Mouse (Mus musculus) kidney, postnatal 0 days (tissue): Measurements from ENCODE around the gene Polr3b. TPM values are rescaled to one million over a fixed set of nuclear protein-coding genes. Genes with fewer than 3 reads are reported as not detected.

Source experiments
- ATAC-seq: fragments of 200-750 bp; cut with Nextera tagmentation; replicated peaks from 2 replicates; pipeline ENCODE4 v1.8.0; 2017; ENCODE audit warnings: low read depth, moderate number of reproducible peaks, moderate TSS enrichment, moderate library complexity; ENCODE audit not compliant: low FRiP score
- DNase-seq: peaks from one replicate; pipeline ENCODE4 v3.0.0-alpha.2; 2016; ENCODE audit warnings: low spot score
- H3K27ac ChIP-seq: fragments of 300-500 bp; sonication (generic); 2 replicates; pipeline ENCODE4 v1.5.1; 2014; ENCODE audit warnings: mild to moderate bottlenecking
- H3K27me3 ChIP-seq: fragments of 300-500 bp; sonication (generic); 2 replicates; pipeline ENCODE4 v1.6.1; 2014; ENCODE audit warnings: low read length, mixed read lengths; ENCODE audit not compliant: insufficient read depth
- H3K36me3 ChIP-seq: fragments of 300-500 bp; sonication (generic); 2 replicates; pipeline ENCODE4 v1.6.1; 2014; ENCODE audit warnings: low read length, mixed read lengths; ENCODE audit not compliant: insufficient read depth
- H3K4me1 ChIP-seq: fragments of 300-500 bp; sonication (generic); replicated peaks from 2 replicates; pipeline ENCODE4 v1.6.1; 2014; ENCODE audit warnings: antibody characterized with exemption, low read length, mixed read lengths; ENCODE audit not compliant: insufficient read depth
- H3K4me2 ChIP-seq: fragments of 300-500 bp; sonication (generic); 2 replicates; pipeline ENCODE4 v1.6.1; 2014; ENCODE audit warnings: mild to moderate bottlenecking, low read length, moderate library complexity, mixed read lengths
- H3K4me3 ChIP-seq: fragments of 300-500 bp; sonication (generic); replicated peaks from 2 replicates; pipeline ENCODE4 v1.5.1; 2014; ENCODE audit warnings: low read depth, low read length
- H3K9ac ChIP-seq: fragments of 300-500 bp; sonication (generic); 2 replicates; pipeline ENCODE4 v1.6.1; 2014; ENCODE audit warnings: low read depth, low read length
- H3K9me3 ChIP-seq: fragments of 300-500 bp; sonication (generic); replicated peaks from 2 replicates; pipeline ENCODE4 v1.6.1; 2016; ENCODE audit warnings: low read length, inconsistent platforms, mixed read lengths
- CTCF ChIP-seq: IDR thresholded peaks from 2 replicates; pipeline ENCODE4 v1.5.1; 2016; ENCODE audit warnings: antibody characterized with exemption, low read depth, mild to moderate bottlenecking, moderate library complexity
- WGBS: fragments of 180-500 bp; shearing (Covaris S2); extraction: QIAGEN DNeasy Blood & Tissue Kit; methylation state at CpG from one replicate; pipeline ENCODE4 v1.1.7; 2014; 5-methylcytosine and 5-hydroxymethylcytosine counted together
- polyA plus RNA-seq: library from polyadenylated mRNA; unstranded; fragments of >200 nt; fragmentation: Nextera tagmentation; extraction: Ambion mirVana; gene quantifications from 2 replicates; pipeline ENCODE4 v1.2.1, GENCODE M21; 2015

Polr3b gene
- polyA plus RNA-seq, 1 experiment from 2014 or later = 10.6 TPM

DNA sequence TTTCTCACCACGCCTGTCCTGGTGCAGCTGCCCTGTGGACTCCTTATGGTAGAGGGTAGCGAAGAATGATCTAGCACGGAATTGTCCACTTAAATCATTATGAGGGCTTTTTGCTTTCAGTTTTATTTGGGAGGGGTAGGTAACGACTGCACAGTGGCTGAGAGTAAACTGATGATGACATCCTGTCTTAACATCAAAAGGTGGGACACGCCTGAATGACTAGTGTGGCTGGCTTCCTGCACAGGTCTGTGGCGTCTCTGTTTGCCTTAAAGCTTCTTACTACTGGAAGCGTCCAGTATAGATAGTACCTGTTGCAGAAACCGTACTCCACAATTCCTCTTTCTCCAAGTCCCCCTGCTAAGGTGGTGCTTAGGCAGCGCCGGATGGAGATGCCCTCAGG lies 146.7 kb downstream of the Polr3b start:
- no peak overlapping the region for H3K9ac ChIP-seq
- 67% methylated on average over 10 of the region's 10 CpGs for WGBS
- H3K4me2 ChIP-seq = no peak overlapping the region
- H3K27ac ChIP-seq = no peak overlapping the region
- no peak for DNase-seq
- ATAC-seq = no peak
- H3K4me1 ChIP-seq = no peaks in the 10 kb centered on the region
- H3K27me3 ChIP-seq = no peaks in the 10 kb centered on the region
- H3K9me3 ChIP-seq = no peaks in the 10 kb centered on the region
- no peak for TF ChIP-seq CTCF
- H3K36me3 ChIP-seq = no peaks in the 10 kb centered on the region
- no peak overlapping the region for H3K4me3 ChIP-seq

DNA sequence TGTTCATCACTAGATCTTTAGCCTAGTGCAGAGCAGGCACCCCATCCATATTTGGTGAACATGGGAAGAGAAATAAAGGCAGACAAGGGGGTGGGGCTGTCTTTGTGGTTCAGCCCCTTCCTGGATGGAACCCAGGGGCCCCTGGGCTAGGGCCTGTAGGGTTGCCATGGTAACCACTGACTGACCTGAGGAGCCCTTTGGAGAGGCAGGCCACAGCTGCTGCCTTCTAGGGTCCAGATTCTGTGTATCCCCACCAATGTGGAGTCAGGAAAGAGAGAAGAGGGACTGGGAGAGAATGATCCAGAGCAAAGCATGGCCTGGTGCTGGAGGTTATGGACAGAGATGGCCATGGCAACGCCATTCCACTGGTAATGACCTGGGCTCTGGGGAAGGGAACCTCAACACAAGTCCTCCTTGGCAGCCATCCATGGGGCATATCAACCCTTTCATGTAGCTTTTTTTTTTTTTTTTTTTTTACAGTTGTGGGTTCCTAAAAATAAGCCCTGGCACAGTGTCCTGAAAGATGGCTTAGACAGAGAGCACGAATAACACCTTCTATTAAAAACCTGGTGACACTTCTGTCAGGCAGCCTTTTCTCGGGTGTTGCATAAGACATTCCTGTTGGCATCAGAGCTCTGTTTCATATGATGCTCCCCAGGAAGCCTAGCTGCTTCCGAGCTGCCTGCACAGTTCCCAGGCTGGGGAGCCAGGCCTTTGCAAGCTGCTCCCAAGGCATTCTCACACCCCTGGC lies 150.5 kb downstream of the Polr3b start:
- no peak overlapping the region for H3K27ac ChIP-seq
- peaks cover 3% of the 10 kb centered on the region; the same call in 1 of the 2 replicates for H3K4me1 ChIP-seq
- H3K9ac ChIP-seq = no peak overlapping the region
- TF ChIP-seq CTCF = no peak
- no peaks in the 10 kb centered on the region for H3K36me3 ChIP-seq
- H3K27me3 ChIP-seq = no peaks in the 10 kb centered on the region
- H3K4me2 ChIP-seq = no peak overlapping the region
- WGBS = 86% methylated on average over 4 of the region's 4 CpGs
- DNase-seq (no peak), ATAC-seq (no peak)
- no peak overlapping the region for H3K4me3 ChIP-seq
- H3K9me3 ChIP-seq = no peaks in the 10 kb centered on the region

DNA sequence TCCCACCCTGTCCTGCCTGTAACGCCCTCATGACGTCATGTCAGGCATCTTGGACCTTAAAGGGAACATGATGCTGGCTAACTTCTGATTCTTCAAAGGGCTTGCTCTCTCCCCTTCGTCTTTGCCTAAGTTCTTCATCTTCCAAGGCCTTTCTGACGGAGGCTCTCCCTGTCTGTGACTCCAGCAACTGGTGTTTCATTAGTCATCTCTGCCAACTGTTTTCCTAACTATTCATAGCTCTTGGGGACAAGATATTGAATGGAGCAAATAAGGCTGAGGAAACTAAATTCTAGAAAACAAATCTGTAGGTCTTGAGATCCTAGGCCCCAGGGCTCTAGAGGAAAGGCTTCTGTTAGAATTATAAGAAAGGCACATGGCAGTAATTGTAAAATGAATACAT lies 151.8 kb downstream of the Polr3b start:
- DNase-seq = no peak
- Histone ChIP-seq H3K27me3 (no peaks in the 10 kb centered on the region), H3K27ac (no peak overlapping the region), H3K9ac (no peak overlapping the region), H3K9me3 (no peaks in the 10 kb centered on the region), H3K4me2 (no peak overlapping the region), H3K4me1 (peaks cover 3% of the 10 kb centered on the region; the same call in 1 of the 2 replicates), H3K36me3 (no peaks in the 10 kb centered on the region), H3K4me3 (no peak overlapping the region)
- 86% methylated on average over 4 of the region's 4 CpGs for WGBS
- ATAC-seq = no peak
- no peak for TF ChIP-seq CTCF

DNA sequence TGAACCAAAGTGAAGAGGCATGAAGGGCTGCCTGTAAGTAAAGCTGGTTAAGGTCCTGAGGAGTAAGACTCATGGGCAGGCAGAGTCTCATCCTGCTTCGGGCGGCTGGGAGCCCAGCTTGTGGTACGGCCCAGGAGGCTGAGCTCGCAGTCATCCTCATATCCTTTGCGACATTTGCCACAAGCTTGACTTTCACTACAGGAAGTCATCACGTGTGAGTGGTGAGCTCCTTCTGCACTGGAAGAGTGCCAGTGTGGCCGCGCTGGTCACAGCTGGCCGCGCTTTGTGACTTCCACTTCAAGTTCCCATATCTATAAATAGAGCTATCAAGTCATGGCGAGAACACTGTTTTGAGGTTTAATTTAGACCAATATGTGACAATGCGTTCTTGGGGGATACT lies 152.5 kb downstream of the Polr3b start:
- Histone ChIP-seq H3K27me3 (no peaks in the 10 kb centered on the region), H3K9me3 (no peaks in the 10 kb centered on the region), H3K4me3 (no peak overlapping the region), H3K9ac (no peak overlapping the region), H3K4me2 (no peak overlapping the region), H3K4me1 (peaks cover 3% of the 10 kb centered on the region; the same call in 1 of the 2 replicates), H3K27ac (no peak overlapping the region), H3K36me3 (no peaks in the 10 kb centered on the region)
- WGBS = 51% methylated on average over 12 of the region's 12 CpGs
- ATAC-seq = no peak
- DNase-seq = peak; percentile 46
- no peak for TF ChIP-seq CTCF

Other genes with a start within 250 kb of the Polr3b start
- gene Nuak1, start 181.7 kb upstream of the Polr3b start, polyA plus RNA-seq = 2.3 and 2.4 TPM in 2 replicates
- 75.6 and 77.9 TPM in 2 replicates for gene Ckap4, start 88.2 kb upstream of the Polr3b start, polyA plus RNA-seq
- gene Tcp11l2, start 45.7 kb upstream of the Polr3b start, polyA plus RNA-seq = 25.2 and 27.0 TPM in 2 replicates
- gene Rfx4, start 133.8 kb downstream of the Polr3b start, polyA plus RNA-seq = 0.05 and 0.18 TPM in 2 replicates